Mouse (Mus musculus): Measurements from ENCODE around the gene Gm960. TPM values are rescaled to one million over a fixed set of nuclear protein-coding genes. Genes with fewer than 3 reads are reported as not detected.

The Gm960 gene
- total and polyA plus RNA-seq, 2 experiments, result 0.09 to 0.61 TPM

DNA sequence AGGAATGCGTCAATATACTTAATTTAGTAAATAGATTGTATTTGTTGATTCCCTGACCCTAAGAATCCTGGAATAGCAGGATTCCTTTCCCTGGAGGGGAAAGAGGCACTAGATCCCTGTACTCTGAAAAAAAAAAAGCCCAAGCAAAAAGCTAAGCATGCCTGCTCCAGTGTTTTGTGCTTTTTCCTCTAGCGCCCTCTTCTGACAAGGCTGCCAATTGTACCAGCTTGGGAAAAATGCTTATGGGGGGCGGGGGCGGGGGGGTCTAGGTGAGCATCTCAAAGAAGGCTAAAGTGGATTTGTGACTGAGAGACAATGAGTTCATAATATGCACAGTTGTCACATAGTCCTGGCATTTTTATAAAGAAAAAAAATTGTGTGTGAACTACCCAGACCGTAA, 45.1 kb upstream of the Gm960 start:
- no peaks in the 10 kb centered on the region for H3K27me3 ChIP-seq (ENCODE audit: control insufficient read depth, insufficient read depth, low read length)
- WGBS, result 63% methylated on average over 5 of the region's 5 CpGs
- no peak for DNase-seq (ENCODE audit: extremely low read depth, low read depth, low spot score)

DNA sequence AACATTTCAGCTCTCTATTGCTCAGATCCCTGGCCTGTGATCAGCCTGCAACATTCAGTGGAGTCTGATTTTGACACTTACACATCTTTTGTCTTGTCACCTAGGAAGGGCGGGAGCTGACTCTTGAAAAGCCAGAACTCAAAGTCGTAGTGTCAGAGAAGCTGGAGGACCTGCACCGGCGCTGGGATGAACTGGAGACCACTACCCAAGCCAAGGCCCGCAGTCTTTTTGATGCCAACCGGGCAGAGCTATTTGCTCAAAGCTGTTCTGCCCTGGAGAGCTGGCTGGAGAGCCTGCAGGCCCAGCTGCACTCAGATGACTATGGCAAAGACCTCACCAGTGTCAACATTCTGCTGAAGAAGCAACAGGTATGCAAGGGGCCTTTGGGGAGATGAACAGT, 43.8 kb upstream of the Gm960 start:
- Histone ChIP-seq H3K27me3 (ENCODE audit: control insufficient read depth, insufficient read depth, low read length) (no peaks in the 10 kb centered on the region), H3K79me2 (ENCODE audit: control insufficient read depth, insufficient read depth, low read length) (no peaks in the 10 kb centered on the region), H3K9ac (ENCODE audit: low read depth, low read length) (no peak overlapping the region), H3K27ac (replicated peaks; ENCODE audit: insufficient read depth, low read depth, low read length) (no peak overlapping the region), H3K4me1 (ENCODE audit: control insufficient read depth, insufficient read depth, low read length) (no peaks in the 10 kb centered on the region), H3K4me3 (ENCODE audit: insufficient read depth, low read depth, low read length) (no peak overlapping the region), H3K36me3 (ENCODE audit: control insufficient read depth, insufficient read depth, low read length) (peaks cover 64% of the 10 kb centered on the region)
- no peak for DNase-seq (ENCODE audit: extremely low read depth, low read depth, low spot score)
- no peak for TF ChIP-seq POLR2A (IDR thresholded peaks at IDR 0.05; ENCODE audit: extremely low read depth, insufficient read depth, low read length)
- TF ChIP-seq CTCF (IDR thresholded peaks at IDR 0.05; ENCODE audit: low read depth, low read length), result no peak
- 92% methylated on average over 6 of the region's 6 CpGs for WGBS

More for the DNA sequence above, 45.1 kb upstream of the Gm960 start:
- TF ChIP-seq POLR2A (IDR thresholded peaks at IDR 0.05; ENCODE audit: extremely low read depth, insufficient read depth, low read length), result no peak
- peak; percentile 20 for TF ChIP-seq CTCF (IDR thresholded peaks at IDR 0.05; ENCODE audit: low read depth, low read length)
- Histone ChIP-seq H3K4me1 (ENCODE audit: control insufficient read depth, insufficient read depth, low read length) (no peaks in the 10 kb centered on the region), H3K9ac (ENCODE audit: low read depth, low read length) (no peak overlapping the region), H3K27ac (replicated peaks; ENCODE audit: insufficient read depth, low read depth, low read length) (no peak overlapping the region), H3K36me3 (ENCODE audit: control insufficient read depth, insufficient read depth, low read length) (peaks cover 72% of the 10 kb centered on the region), H3K4me3 (ENCODE audit: insufficient read depth, low read depth, low read length) (no peak overlapping the region), H3K79me2 (ENCODE audit: control insufficient read depth, insufficient read depth, low read length) (no peaks in the 10 kb centered on the region)

DNA sequence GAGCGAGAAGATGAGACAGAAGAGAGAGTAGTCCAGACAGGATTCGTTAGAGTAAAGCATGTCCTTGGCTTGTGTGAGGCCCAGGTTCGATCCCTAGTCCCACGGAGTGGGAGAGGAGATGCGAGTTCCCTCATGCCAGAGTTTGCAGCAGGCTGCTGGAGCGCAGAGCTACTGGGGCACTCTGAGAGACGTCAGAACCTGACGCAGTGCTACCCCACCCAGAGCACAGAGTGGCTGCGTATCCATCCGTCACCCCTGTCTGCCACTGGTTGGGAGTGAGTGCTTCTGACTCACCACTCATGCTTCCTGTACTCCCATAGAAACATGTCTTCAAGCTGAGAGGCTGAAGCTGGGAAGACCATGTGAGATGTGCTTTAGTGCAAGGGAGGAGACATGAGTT, 43.0 kb upstream of the Gm960 start:
- H3K4me3 ChIP-seq (ENCODE audit: insufficient read depth, low read depth, low read length), result no peak overlapping the region
- TF ChIP-seq CTCF (IDR thresholded peaks at IDR 0.05; ENCODE audit: low read depth, low read length) (no peak), POLR2A (IDR thresholded peaks at IDR 0.05; ENCODE audit: extremely low read depth, insufficient read depth, low read length) (no peak)
- H3K27me3 ChIP-seq (ENCODE audit: control insufficient read depth, insufficient read depth, low read length), result no peaks in the 10 kb centered on the region
- 85% methylated on average over 10 of the region's 10 CpGs for WGBS
- H3K9ac ChIP-seq (ENCODE audit: low read depth, low read length), result no peak overlapping the region
- DNase-seq (ENCODE audit: extremely low read depth, low read depth, low spot score), result no peak
- no peak overlapping the region for H3K27ac ChIP-seq (replicated peaks; ENCODE audit: insufficient read depth, low read depth, low read length)
- H3K4me1 ChIP-seq (ENCODE audit: control insufficient read depth, insufficient read depth, low read length), result no peaks in the 10 kb centered on the region
- H3K36me3 ChIP-seq (ENCODE audit: control insufficient read depth, insufficient read depth, low read length), result peaks cover 59% of the 10 kb centered on the region
- H3K79me2 ChIP-seq (ENCODE audit: control insufficient read depth, insufficient read depth, low read length), result no peaks in the 10 kb centered on the region

DNA sequence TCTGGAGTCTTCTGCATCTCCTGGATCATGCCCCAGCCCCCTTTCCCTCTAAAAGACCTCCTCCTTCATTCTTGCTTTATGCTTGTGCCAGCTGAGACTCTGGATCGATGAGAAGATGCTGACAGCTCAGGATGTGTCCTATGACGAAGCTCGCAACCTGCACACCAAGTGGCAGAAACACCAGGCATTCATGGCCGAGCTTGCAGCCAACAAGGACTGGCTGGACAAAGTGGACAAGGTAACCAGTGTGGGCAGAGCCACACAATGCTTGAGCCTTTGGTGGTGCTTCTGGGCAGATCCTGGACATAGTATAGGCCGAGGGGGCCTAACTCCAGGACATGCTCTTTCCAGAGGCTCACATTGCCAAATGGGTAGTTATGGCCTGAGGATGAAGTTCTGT, 41.3 kb upstream of the Gm960 start:
- DNase-seq (ENCODE audit: extremely low read depth, low read depth, low spot score), result no peak
- Histone ChIP-seq H3K4me1 (ENCODE audit: control insufficient read depth, insufficient read depth, low read length) (no peaks in the 10 kb centered on the region), H3K27ac (replicated peaks; ENCODE audit: insufficient read depth, low read depth, low read length) (no peak overlapping the region), H3K36me3 (ENCODE audit: control insufficient read depth, insufficient read depth, low read length) (peaks cover 47% of the 10 kb centered on the region), H3K27me3 (ENCODE audit: control insufficient read depth, insufficient read depth, low read length) (no peaks in the 10 kb centered on the region), H3K79me2 (ENCODE audit: control insufficient read depth, insufficient read depth, low read length) (no peaks in the 10 kb centered on the region), H3K4me3 (ENCODE audit: insufficient read depth, low read depth, low read length) (no peak overlapping the region), H3K9ac (ENCODE audit: low read depth, low read length) (no peak overlapping the region)
- TF ChIP-seq CTCF (IDR thresholded peaks at IDR 0.05; ENCODE audit: low read depth, low read length) (no peak), POLR2A (IDR thresholded peaks at IDR 0.05; ENCODE audit: extremely low read depth, insufficient read depth, low read length) (no peak)
- 96% methylated on average over 5 of the region's 5 CpGs for WGBS

DNA sequence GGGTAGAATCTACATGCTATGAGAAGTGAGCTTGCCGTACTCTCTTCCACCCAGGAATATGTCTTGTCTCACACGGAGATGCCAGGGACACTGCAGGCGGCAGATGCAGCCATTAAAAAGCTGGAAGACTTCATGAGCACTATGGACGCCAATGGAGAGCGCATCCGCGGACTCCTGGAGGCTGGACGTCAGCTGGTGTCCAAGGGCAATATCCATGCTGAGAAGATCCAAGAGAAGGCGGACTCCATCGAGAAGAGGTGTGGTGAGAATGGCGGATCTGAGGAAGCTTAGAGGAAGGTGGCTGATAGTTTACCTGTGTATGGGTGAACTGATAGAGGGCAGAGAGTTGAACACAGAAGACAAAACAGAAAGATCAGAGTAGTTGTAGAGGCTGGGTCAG, 40.6 kb upstream of the Gm960 start:
- 96% methylated on average over 11 of the region's 11 CpGs for WGBS
- Histone ChIP-seq H3K27ac (replicated peaks; ENCODE audit: insufficient read depth, low read depth, low read length) (no peak overlapping the region), H3K36me3 (ENCODE audit: control insufficient read depth, insufficient read depth, low read length) (peaks cover 42% of the 10 kb centered on the region), H3K4me1 (ENCODE audit: control insufficient read depth, insufficient read depth, low read length) (no peaks in the 10 kb centered on the region), H3K27me3 (ENCODE audit: control insufficient read depth, insufficient read depth, low read length) (no peaks in the 10 kb centered on the region), H3K79me2 (ENCODE audit: control insufficient read depth, insufficient read depth, low read length) (no peaks in the 10 kb centered on the region), H3K4me3 (ENCODE audit: insufficient read depth, low read depth, low read length) (no peak overlapping the region), H3K9ac (ENCODE audit: low read depth, low read length) (no peak overlapping the region)
- DNase-seq (ENCODE audit: extremely low read depth, low read depth, low spot score), result no peak
- TF ChIP-seq CTCF (IDR thresholded peaks at IDR 0.05; ENCODE audit: low read depth, low read length) (no peak), POLR2A (IDR thresholded peaks at IDR 0.05; ENCODE audit: extremely low read depth, insufficient read depth, low read length) (no peak)

DNA sequence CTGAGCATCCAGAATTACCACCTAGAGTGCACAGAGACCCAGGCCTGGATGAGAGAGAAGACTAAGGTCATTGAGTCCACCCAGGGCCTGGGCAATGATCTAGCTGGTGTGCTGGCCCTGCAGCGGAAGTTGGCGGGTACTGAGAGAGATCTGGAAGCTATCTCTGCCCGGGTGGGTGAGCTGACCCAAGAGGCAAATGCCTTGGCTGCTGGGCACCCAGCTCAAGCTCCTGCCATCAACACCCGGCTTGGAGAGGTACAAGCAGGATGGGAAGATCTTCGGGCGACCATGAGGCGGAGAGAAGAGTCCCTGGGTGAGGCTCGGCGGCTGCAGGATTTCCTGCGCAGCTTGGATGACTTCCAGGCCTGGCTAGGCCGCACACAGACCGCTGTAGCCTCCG, 39.4 kb upstream of the Gm960 start:
- no peaks in the 10 kb centered on the region for H3K79me2 ChIP-seq (ENCODE audit: control insufficient read depth, insufficient read depth, low read length)
- TF ChIP-seq CTCF (IDR thresholded peaks at IDR 0.05; ENCODE audit: low read depth, low read length) (no peak), POLR2A (IDR thresholded peaks at IDR 0.05; ENCODE audit: extremely low read depth, insufficient read depth, low read length) (no peak)

More for the DNA sequence above, 39.4 kb upstream of the Gm960 start:
- DNase-seq (ENCODE audit: extremely low read depth, low read depth, low spot score), result no peak
- no peaks in the 10 kb centered on the region for H3K27me3 ChIP-seq (ENCODE audit: control insufficient read depth, insufficient read depth, low read length)
- no peak overlapping the region for H3K4me3 ChIP-seq (ENCODE audit: insufficient read depth, low read depth, low read length)
- WGBS, result 85% methylated on average over 13 of the region's 13 CpGs
- H3K4me1 ChIP-seq (ENCODE audit: control insufficient read depth, insufficient read depth, low read length), result no peaks in the 10 kb centered on the region
- H3K36me3 ChIP-seq (ENCODE audit: control insufficient read depth, insufficient read depth, low read length), result peaks cover 34% of the 10 kb centered on the region
- H3K9ac ChIP-seq (ENCODE audit: low read depth, low read length), result no peak overlapping the region
- no peak overlapping the region for H3K27ac ChIP-seq (replicated peaks; ENCODE audit: insufficient read depth, low read depth, low read length)
